Mouse (Mus musculus) adipocyte (in vitro differentiated cells): Measurements from ENCODE around the gene Anapc11.
"Not testable (repeated sequence)": the region's sequence is repeated elsewhere in the genome, so short reads cannot be mapped to it uniquely, and the experiment has no call there.

Source experiments
- DNase-seq: peaks from one replicate; pipeline ENCODE4 v3.0.0-alpha.2; 2016; ENCODE audit warnings: low spot score

Gene Anapc11

DNA sequence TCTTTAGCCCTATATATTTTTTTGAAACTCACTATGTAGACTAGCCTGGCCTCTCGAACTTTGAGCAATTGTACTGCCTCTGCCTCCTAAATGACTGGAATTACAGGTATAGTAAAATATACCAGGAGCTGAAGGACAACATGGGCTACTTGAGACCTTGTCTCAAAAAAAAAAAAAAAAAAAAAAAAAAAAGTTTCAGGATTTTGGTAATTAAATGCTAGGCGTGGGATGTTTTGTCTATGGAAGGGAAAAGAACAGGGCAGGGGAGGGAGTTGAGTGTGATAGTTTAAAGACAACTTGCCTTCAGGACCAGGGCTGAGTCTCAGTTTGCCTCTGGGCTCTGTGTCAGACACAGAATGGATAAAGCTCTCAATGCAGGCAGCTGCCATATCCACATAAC lies 23.2 kb upstream of the Anapc11 start:
- DNase-seq: no peak

DNA sequence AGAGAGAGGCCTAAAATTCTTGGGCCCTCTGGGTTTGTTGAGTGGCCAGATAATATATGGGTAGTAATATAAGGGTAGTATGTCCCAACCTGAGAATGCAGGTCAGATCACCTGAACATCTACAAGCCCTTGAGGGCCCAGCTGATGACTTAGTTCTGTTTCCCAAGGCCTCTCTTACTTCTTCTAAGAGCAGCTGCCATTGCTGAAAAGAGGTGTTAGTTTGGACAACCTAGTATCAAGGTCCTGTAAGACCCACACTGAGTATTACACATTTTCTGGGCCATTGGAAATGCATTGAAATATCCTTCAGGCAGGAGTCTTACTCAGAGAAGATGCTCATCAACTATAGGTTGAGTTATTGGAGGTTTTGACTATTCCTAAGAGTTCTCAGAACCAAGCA lies 22.3 kb upstream of the Anapc11 start:
- DNase-seq: no peak

DNA sequence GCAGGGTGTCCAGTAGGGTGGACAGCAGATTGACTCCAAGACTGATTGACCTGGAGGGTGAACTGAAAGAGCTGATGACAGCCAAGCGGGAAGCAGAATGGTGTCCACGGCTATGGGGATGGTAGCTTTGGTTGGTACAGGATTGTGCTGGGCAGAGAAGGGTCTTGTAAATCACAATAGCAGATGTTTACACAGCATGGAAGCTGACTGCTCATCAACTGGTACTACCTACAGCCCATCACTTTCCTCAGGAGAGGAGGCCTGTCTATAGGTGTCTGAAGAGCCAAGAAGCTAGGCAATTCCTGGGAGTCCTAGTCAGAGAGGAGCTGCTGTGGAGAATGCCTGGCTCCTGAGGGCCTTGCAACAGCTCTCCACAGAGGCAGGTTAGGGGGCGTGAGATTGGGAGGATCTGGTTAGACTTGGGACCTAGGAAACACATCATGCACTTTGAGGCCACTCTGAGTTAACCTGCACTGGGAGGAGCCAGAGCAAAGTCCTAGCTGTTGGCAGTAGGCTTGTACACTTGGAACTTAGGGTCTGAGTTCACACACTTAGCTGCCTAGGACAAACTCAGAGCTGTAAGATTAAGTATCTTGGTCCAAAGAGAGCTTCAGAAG lies 21.7 kb upstream of the Anapc11 start:
- no peak for DNase-seq

GRCm38 (mm10) chr11:120577211-120578023 lies 20.8 kb upstream of the Anapc11 start:
- peak; percentile 63 for DNase-seq

GRCm38 (mm10) chr11:120578024-120578693 lies 20.1 kb upstream of the Anapc11 start:
- DNase-seq: no peak

GRCm38 (mm10) chr11:120578694-120579243 lies 19.5 kb upstream of the Anapc11 start:
- no peak for DNase-seq

DNA sequence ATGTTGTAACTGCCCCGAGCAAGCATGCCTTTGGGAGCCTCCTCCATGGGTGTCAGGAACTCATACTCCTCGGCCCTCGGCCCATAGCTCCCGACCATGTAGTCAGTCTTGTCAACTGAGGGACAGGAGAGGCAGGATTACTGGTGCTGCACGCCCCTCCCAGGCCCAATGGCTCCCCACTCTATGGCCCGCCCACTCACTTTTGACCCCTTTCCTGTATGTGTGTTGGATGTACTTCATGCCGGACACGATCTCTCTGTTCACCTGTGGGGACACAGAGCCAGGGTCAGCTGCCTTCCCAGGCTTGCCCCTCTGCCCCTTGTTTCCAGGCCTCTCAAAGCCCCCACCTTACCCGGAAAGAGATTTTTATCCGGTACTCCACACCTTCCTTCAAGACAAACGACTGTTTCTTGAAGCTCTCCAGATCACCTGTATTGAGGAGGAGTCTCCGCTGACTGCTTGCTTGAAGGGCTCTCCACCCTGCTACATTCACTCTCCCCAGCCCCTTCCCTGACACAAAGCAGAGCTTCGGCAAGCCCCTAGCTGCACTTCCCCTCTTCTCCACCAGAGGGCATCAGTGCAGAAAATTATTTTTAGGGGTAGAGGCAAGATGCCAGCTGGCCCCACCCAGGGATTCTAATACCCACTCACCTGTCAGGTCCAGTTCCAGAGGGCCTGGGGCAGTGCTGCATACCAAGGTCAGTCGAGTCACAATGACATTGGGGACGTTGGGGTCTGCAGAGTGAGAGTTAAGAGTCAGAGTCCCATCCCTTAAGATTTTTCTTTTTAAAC lies 18.7 kb upstream of the Anapc11 start:
- peak; percentile 66 for DNase-seq

DNA sequence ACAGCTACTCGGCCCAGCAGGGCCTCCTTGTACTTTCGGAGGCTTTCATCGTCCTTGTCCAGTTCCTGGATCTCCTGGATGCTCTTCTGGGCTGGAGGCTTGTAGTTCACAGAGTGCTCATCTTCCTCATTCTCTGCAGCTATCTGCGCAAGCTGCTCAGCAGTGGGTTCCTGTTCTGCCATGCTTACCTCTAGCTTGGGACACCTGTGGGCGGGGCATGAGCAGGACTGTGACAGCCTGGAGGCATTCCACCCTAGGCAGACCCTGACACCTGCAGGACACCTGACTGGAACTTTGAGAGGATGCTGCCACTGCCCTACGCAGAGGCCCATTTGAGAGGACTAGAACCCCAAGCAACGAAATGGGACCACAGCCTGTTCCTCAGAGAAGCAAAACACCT lies 18.0 kb upstream of the Anapc11 start:
- no peak for DNase-seq

DNA sequence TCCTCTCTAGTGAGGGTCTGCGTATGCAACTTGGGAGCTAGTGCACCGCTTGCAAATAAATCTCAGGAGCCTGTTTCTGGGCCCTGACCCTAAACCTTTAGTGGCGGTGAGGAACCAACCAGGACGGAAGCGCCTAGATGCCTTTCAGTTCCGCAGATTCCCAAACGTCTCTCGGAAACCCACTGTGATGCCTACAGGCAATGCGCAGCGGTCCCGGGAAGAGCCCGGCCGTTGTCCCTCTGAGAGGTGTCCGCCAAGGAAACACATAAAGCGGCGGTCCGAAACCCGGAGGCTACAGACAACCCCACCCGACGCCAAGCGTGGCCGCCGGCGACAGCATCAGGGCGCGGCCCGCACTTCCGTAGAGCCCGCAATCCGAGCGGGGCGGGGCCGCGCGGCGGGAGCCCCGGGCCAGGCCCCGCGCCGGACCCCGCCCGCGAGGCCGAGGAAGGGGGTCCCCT lies 17.3 kb upstream of the Anapc11 start:
- no peak for DNase-seq

DNA sequence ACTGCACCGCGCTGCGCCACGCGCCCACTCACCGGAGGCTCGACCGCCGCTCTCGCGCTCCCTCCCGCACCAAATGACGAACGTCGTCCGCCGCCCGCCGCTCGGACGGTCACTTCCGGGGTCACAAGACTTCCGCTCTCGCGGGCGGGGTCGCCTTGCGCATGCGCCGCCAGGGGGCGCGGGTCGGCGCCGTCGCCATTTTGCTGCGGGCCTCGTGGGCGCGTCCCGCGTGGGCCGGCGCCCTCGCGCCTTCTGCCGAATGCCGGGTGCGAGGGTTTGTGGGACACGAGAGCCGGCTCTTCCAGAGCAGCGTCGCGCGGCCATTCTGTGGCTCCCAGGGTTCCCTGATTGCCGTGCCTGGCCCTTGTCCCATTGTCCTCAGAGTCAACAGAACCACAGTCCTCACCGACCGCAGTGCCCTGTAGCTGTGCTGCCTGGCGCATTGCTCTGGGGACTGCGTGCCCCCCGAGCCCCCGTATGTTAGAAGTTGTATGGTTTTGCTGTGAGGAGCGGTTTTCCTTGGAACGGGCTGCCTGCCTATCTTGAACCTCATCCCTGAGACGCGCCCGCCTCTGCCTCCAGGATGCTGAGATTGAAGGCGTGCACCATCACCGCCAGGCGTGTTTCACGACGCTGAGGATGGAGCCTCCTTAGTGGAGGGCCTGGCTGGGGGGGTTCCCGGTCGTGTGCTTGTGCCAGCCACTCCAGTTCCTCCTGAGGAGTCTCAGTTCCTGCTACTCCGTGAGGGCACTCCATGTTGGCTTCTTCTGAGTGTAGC lies 16.5 kb upstream of the Anapc11 start, which contains the start of gene Arhgdia:
Gene Arhgdia, minus strand, starts transcription at position 135 of the 778 bp plus-strand sequence.
- DNase-seq: peak; percentile 83

- DNase-seq: peak; percentile 37
Measured at GRCm38 (mm10) chr11:120582268-120582981, 15.8 kb upstream of the Anapc11 start.

DNA sequence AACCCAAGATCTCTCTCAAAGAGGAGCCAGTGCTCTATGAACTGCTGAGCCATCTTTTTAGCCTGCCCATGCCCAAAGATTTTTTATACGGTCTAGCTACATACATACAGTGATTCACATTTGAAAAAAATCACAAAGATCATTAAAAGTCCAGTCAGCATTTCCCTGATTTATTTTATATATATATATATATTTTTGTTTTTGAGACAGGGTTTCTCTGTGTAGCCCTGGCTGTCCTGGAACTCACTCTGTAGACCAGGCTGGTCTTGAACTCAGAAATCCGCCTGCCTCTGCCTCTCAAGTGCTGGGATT lies 15.3 kb upstream of the Anapc11 start:
- DNase-seq: not testable (repeated sequence)

GRCm38 (mm10) chr11:120583937-120584336 lies 14.3 kb upstream of the Anapc11 start:
- no peak for DNase-seq

GRCm38 (mm10) chr11:120588531-120588930 lies 9.7 kb upstream of the Anapc11 start:
- DNase-seq: no peak

DNA sequence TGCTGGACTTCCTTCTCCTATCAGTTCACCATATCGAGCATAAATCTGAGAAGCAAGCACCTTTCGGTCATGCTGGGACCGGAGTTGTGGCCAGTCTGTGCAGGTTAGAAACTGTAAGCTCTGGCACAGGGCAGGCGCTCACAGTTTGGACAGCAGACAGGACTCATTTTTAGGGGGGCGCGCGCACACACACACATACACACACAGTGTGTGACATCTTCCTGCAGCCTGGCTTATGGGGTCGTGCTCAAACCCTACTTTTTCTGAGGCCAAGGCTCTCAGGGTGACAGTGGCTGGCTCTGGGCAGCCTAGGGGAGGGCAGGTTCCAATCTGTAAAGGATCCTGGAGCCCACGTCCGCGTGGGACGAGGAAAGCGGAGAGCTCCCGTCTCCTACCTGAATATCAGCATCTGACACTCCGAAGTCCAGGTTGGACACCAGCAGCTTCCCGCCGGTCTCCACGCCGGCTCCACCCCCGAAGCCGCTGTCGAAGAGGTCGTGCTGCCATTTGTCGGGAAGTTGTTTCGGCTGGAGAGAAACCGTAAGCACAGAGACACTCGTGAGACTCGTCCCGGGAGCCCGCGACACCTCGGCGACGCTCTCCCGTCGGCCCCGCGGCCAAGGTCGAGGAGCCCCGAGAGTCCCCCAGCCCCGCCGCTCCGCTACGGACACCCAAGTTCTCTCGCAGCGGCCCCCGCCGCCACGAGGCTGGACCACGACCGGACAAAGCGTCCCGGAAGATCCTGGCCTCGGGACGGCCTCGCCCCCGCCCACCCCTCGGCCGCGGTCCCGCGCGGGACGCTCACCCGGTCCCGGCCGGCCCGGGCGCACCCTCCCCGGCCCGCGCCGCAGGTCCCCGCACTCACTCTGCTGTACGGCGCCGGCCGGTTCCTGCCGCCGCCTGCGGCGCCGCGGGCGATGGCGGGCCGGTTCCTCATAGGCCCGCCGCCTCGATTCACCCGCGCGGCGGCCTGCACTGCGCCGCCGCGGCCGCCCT lies 683 bp upstream of the Anapc11 start:
- peak; percentile 37 for DNase-seq

DNA sequence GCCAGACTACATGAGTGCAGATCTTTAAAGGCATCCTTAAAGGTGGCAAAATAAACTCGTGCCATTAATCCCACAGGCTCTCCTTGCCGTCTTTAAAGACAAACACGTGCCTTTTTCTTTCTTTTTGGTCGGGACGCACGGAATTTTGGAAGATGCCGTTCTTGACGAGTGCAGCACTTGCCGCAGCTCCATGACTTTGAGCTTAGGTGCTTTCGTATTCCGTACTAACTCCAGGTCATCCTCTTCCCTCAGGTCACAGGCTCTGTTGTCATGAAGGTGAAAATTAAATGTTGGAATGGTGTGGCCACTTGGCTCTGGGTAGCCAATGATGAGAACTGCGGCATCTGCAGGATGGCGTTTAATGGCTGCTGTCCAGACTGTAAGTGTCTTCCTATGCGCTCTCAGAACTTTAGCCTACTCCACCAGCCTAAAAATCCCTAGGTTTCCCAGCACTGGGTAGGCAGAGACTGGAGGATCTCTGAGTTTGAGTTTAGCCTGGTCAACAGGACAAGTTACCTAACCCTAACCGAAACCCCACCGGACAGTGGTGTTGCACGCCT lies 849 bp downstream of the Anapc11 start:
- DNase-seq: no peak

GRCm38 (mm10) chr11:120600716-120601115 lies 2.5 kb downstream of the Anapc11 start:
- no peak for DNase-seq

GRCm38 (mm10) chr11:120603545-120603944 lies 5.3 kb downstream of the Anapc11 start:
- no peak for DNase-seq

DNA sequence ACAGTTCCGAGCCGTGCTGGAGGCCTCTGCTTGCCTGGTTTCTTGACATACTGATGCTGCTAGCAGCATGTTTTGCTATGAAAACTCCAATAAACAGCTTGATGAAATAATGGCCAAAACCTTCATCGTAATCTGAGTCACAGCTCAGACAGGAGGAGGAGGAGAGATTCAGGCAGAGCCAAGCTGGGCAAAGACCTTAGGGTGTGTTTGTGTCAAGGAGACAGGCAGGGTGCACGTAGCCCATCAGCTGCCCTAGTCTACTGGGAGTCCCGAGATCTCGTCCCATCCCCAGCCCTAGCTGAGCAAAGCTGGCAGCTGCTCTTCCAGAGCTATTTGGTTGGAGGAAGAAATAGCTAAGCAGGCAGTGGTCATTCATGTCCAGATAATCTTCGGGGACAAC lies 7.4 kb downstream of the Anapc11 start:
- no peak for DNase-seq
